Mouse (Mus musculus) macrophage (primary cell): ENCODE measurements around the gene Nacc1. TPM values are rescaled to one million over a fixed set of nuclear protein-coding genes. Genes with fewer than 3 reads are reported as not detected.
"Not testable (repeated sequence)": the region's sequence is repeated elsewhere in the genome, so short reads cannot be mapped to it uniquely, and the experiment has no call there.

ENCODE experiments used
- H3K27ac ChIP-seq: fragments of 350-480 bp; formaldehyde crosslinking; 2 replicates; pipeline ENCODE4 v1.9.0; 2021
- H3K36me3 ChIP-seq: fragments of 350-480 bp; formaldehyde crosslinking; 2 replicates; pipeline ENCODE4 v1.9.0; 2021; ENCODE audit errors: inconsistent target
- H3K4me3 ChIP-seq: fragments of 350-480 bp; formaldehyde crosslinking; 2 replicates; pipeline ENCODE4 v1.9.0; 2021; ENCODE audit errors: inconsistent target
- H3K79me2 ChIP-seq: fragments of 350-480 bp; formaldehyde crosslinking; 2 replicates; pipeline ENCODE4 v1.9.0; 2021; ENCODE audit errors: inconsistent target
- WGBS: methylation state at CpG from one replicate; pipeline ENCODE4 v1.1.7; 2026; ENCODE audit warnings: inconsistent platforms; ENCODE audit not compliant: missing documents; 5-methylcytosine and 5-hydroxymethylcytosine counted together
- polyA plus RNA-seq: library from polyadenylated mRNA; stranded (reverse); fragments of 250-400 nt; gene quantifications from 3 replicates; pipeline ENCODE4 v1.2.4, GENCODE M21; 2018; ENCODE audit warnings: inconsistent platforms

Nacc1 gene
- polyA plus RNA-seq, 1 experiment from 2014 or later = 49.6 TPM

DNA sequence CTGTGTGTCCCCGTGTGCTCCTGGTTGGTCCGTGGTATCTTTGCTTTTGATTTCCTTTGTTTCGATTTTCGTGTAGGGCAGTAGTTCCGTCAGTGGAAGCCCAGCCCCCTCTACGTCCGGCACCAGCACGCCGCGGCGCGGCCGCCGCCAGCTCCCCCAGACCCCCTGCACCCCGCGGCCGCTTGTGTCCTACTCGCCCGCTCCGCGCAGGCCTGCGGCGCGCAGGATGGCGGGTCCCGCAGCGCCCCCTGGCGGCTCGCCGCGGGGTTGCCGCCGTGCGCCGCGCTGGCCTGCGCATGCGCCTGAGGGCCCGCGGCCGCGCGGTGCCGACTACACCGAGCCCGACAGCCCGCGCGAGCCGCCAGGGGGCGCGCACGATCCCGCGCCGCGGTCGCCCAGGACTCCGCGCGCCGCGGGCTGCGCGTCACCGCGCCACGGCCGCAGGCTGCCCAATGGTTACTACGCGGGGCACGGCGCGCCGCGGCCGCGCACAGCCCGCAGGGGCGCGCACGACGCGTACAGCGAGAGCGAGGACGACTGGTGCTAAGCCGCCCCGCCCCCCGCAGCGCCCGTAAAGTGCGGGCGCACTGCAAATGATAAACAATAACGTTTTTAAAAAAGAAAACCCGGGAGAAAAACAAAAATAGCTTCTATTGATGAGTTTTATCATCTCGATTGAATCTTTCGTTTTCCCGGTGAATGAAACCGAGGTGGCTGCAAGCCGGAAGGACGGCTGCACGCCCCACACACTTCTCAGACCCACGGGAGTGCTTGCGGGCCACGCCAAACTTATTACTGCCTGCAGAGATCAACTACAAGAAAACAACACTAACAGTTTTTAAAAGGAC is 48.3 kb downstream of the Nacc1 start:
- peak overlapping the region; percentile 51 for H3K4me3 ChIP-seq
- no peaks in the 10 kb centered on the region for H3K79me2 ChIP-seq
- H3K27ac ChIP-seq = no peak overlapping the region
- WGBS = under 1% methylated on average over 100 of the region's 106 CpGs
- no peaks in the 10 kb centered on the region for H3K36me3 ChIP-seq

DNA sequence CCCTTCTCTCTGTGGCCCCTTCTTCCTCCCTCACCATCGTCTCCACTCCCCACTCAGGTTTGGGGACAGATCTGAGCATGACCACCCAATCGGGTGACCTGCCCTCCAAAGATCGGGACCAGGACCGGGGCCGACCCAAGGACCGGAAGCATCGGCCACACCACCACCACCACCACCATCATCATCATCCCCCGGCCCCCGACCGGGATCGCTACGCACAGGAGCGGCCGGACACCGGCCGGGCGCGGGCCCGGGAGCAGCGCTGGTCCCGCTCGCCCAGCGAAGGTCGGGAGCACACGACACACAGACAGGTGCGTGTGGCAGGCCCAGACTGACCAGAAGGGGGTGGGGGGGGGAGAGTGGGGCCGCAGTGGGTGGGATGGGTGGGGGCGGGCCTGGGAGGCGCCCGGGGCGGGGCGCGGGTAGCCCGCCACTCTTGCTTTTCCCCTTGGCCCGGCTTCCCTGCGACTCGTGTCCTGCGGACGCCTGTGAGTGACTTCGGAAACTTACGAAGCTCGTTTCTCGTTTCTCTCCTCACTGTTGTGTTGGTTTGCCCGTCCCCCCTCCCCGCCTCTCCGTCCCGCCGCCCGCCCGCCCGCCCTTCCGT is 49.0 kb downstream of the Nacc1 start:
- 3% methylated on average over 31 of the region's 52 CpGs for WGBS
- no peak overlapping the region for H3K27ac ChIP-seq
- H3K79me2 ChIP-seq = no peaks in the 10 kb centered on the region
- no peaks in the 10 kb centered on the region for H3K36me3 ChIP-seq
- peak overlapping the region; percentile 15; the same call in 1 of the 2 replicates for H3K4me3 ChIP-seq

DNA sequence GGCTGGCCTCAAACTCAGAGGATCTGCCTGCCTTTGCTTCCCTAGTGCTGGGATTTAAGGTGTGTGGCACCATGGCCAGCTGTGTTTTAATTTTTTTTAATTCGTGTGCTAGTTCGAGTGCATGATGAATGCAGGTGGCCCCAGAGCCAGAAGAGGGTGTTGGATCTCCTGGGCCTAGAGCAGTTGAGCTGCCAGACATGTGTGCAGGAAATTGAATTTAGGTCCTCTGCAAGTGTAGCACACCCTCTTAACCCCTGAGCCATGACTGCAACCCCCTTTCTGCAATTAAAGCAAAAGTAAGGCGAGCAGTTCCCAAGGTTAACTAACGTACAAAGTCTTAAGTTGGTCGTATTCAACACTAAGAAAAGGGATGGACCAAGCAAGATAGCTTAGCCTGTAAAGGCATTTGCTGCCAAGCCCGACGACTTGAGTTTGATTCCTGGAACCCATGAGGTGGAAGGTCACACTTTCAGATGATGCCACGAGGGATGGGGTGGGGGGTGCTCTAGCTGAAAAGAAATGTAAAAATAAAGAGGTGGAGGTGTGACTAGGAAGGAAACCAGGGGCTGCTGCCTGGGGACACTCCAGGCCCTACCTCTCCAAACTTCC is 49.6 kb downstream of the Nacc1 start:
- Histone ChIP-seq H3K4me3 (no peak overlapping the region; the same call in 1 of the 2 replicates), H3K27ac (no peak overlapping the region), H3K79me2 (no peaks in the 10 kb centered on the region), H3K36me3 (no peaks in the 10 kb centered on the region)
- 46% methylated on average over 8 of the region's 8 CpGs for WGBS

DNA sequence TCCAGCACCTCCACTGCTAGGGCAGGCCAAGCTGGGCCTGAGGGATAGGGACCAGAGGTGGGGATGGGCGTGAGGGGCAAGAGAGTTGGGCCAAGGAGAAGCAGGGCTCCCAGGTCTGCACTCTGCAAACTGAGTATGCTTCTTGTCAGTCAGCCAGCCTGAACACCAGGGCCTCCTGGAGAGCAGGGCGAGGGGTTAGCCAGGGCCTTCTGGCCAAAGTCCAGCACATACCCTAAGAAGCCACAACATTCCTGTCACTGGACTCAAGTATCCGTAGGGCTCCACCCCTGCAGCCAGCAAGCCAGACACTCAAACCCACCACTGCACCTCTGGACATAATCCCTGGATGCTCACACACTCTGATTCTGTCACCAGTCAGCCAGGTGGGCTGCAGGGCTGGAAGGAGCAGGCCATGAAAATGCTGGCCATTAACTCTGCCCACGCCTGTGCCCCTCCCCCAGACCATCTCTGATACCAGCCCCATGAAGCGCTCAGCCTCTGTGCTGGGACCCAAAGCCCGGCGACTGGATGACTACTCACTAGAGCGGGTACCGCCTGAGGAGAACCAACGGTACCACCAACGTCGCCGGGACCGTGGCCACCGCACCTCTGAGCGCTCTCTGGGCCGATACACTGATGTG is 51.5 kb downstream of the Nacc1 start:
- H3K79me2 ChIP-seq = no peaks in the 10 kb centered on the region
- H3K4me3 ChIP-seq = no peak overlapping the region
- no peak overlapping the region for H3K27ac ChIP-seq
- H3K36me3 ChIP-seq = no peaks in the 10 kb centered on the region
- WGBS = 91% methylated on average over 17 of the region's 17 CpGs

DNA sequence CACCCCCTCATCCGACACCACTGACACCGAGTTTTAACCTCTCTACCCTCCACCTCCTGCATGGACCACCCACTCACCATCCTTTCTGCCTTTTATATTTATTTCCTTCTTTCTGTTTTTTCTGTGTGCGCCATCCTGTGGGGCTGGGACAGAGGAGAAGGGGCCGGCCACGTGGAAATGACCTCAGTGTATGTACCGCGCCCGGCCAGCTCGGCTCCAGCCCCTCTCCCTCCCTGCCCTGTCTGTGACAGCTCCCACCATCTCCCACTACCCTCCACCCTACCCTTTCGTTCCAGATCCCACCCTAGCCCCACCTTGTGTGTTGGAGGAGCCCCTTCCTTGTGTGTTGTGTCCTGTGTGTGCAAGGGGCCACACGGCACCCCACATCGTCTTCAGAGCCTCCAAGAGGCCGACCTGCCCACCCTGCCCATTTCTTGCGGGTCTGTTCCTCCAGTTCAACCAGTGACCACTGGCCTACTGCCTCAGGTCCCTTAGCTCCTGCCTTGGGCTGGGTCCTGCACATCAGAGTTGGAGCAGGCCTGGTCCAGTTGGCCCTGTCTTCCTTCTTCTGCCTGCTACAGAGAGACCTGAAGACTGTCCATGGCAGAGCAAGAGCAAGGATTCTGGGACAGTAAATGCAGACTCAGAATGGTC is 52.1 kb downstream of the Nacc1 start:
- Histone ChIP-seq H3K4me3 (no peak overlapping the region), H3K36me3 (no peaks in the 10 kb centered on the region), H3K79me2 (no peaks in the 10 kb centered on the region), H3K27ac (no peak overlapping the region)
- 94% methylated on average over 14 of the region's 14 CpGs for WGBS

DNA sequence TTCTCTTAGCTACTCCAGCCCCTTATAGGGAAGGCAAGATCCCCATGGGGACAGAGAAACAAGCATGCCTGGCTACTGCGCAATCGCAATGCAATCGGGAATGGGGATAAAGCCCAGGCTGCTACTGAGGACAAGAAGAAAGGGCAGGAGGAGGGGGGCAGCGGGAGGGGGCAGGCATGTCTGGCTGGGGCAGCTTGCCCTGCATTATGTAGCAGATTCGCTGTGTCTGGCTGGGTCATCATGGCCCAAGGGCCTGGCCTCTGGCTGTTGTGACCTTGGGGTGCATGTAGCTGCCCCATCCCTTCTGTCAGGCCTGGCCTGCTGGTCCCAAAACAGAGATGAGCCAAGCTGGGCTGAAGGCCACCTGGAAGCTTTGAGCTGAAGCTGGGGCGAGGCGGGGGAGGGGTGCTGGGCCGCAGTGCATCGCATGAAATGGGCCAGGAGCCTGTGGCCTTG is 52.8 kb downstream of the Nacc1 start:
- Histone ChIP-seq H3K4me3 (no peak overlapping the region), H3K79me2 (no peaks in the 10 kb centered on the region), H3K36me3 (no peaks in the 10 kb centered on the region), H3K27ac (no peak overlapping the region)
- WGBS = 91% methylated on average over 9 of the region's 9 CpGs

DNA sequence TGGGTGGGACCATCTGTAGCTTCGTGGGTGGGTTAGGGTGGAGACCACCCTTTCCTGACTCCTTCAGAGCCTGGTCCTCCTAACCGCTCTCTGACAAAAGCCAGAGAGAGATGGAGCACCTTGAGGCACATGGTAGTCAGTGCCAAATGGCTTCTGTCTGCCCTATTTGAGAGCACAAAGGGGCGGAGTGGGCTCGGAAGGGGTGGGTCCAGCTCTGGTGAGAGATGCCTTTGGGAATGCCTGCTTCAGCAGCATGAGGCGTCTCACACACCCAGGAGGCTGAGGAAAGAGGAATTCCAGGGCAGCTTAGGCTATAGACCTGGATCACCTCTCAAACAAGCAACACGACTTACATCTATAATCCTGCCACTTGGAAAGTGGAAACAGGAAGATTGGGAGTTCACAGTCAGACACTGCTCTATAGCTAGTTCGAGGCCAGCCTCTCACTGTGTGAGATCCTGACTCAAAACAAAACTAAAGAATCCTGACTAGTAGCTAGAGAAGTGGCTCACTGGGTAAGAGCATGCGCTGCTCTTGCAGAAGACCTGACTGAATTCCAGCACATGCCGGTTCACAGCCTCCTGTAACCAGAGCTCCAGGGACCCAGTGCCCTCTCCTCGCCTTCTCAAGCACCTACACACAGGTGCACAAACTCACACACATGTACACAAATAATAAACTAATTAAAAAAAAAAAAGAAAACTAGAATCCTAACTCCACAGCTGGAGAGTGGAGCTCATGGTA is 53.6 kb downstream of the Nacc1 start:
- Histone ChIP-seq H3K79me2 (no peaks in the 10 kb centered on the region), H3K36me3 (no peaks in the 10 kb centered on the region), H3K27ac (no peak overlapping the region), H3K4me3 (no peak overlapping the region)
- WGBS = 83% methylated on average over 10 of the region's 10 CpGs

DNA sequence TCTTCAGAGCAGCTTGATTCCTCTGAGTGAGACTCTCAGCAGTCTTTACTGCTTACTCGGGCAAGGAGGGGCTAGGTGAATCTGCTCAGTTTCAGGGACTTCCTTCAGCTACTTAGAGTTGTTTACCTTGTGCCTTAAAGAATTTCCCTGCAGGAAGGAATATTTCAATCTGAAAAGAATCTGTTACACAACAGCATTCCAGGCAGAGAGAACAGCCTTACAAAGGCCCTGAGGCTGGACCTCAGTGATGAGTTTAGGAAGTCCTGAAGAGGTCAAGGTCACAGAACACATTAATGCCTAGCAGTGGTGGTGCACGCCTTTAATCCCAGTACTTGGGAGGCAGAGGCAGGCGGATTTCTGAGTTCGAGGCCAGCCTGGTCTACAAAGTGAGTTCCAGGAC is 55.8 kb downstream of the Nacc1 start:
- no peak overlapping the region for H3K27ac ChIP-seq
- no peaks in the 10 kb centered on the region for H3K36me3 ChIP-seq
- H3K79me2 ChIP-seq = no peaks in the 10 kb centered on the region
- WGBS = 96% methylated on average over 3 of the region's 4 CpGs
- H3K4me3 ChIP-seq = no peak overlapping the region

DNA sequence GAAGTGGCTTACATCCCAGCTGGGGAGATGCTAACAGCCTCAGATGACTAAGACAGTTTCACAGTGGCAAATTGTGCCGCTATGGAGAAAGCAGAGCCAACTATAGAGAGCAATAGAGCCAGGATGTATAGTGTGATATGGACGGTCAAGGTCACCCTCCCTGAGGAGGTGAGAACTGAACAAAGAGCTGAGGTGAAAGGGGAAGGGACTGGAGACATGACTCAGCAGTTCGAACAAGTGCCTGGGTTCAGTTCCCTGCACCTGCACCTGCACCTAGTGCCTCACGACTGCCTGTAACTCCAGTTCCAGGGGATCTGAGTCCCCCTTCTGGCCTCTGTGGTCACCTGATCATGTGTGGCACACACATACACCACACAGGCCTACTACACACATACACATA is 57.5 kb downstream of the Nacc1 start:
- no peak overlapping the region for H3K27ac ChIP-seq
- H3K4me3 ChIP-seq = no peak overlapping the region
- H3K36me3 ChIP-seq = no peaks in the 10 kb centered on the region
- WGBS = 80% methylated on average over 4 of the region's 4 CpGs
- H3K79me2 ChIP-seq = no peaks in the 10 kb centered on the region

DNA sequence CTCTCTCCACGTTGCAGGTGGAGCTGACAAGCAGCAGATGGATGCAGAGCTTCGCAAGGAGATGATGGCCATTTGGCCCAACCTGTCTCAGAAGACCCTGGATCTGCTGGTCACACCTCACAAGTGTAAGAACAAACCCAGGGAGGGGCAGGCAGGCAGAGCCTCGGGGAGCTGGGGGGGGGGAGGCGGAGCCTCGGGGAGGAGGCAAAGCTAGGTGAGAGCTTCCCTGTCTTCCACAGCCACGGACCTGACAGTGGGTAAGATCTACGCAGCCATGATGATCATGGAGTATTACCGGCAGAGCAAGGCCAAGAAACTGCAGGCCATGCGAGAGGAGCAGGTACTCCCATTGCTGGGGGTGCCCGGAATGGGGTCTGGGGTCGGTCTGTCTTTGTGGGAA is 58.1 kb downstream of the Nacc1 start:
- WGBS = 89% methylated on average over 11 of the region's 11 CpGs
- H3K27ac ChIP-seq = no peak overlapping the region
- H3K79me2 ChIP-seq = no peaks in the 10 kb centered on the region
- H3K36me3 ChIP-seq = no peaks in the 10 kb centered on the region
- no peak overlapping the region for H3K4me3 ChIP-seq

DNA sequence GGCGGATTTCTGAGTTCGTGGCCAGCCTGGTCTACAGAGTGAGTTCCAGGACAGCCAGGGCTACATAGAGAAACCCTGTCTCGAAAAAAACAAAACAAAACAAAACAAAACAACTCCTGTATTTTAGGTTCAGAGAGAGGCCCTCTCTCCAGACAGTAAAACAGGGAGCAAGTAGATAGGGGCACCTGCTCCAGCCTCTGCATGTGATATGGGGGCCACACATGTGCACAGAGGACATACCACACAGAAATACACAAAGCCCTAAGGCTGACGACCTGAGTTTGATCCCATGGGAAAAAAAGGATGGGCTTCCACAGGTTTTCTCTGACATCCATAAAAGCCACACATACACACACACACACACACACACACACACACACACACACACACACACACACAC is 64.2 kb downstream of the Nacc1 start:
- not testable (repeated sequence) for H3K4me3 ChIP-seq, H3K27ac ChIP-seq, H3K79me2 ChIP-seq, H3K36me3 ChIP-seq
- WGBS = 86% methylated on average over 4 of the region's 4 CpGs

DNA sequence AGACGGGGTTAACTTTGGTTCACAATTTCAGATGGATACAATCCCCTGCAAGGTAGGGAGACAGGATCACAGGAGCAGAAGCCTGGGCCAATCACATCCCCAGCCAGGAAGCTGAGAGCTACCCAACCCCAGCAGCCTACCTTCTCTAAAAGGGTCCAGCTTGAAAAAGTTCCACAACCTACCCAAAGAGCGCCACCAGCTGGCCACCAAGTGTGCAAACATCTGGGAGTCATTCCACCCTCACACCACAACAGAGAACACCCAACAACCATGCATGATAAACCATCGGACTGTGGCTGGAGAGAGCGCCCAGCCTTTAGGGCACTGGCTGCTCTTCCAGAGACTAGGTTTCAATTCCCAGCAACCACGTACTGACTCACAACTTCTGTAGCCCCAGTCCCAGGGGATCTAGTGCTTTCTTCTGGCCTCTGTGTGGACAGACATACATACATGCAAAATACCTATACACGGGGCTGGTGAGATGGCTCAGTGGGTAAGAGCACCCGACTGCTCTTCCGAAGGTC is 66.5 kb downstream of the Nacc1 start:
- 88% methylated on average over 8 of the region's 8 CpGs for WGBS
- no peak overlapping the region for H3K27ac ChIP-seq
- no peaks in the 10 kb centered on the region for H3K79me2 ChIP-seq
- H3K36me3 ChIP-seq = no peaks in the 10 kb centered on the region
- H3K4me3 ChIP-seq = no peak overlapping the region
